Mouse (Mus musculus) liver, embryonic 13.5 days (tissue): ENCODE results near the gene Dnase2a. TPM values are rescaled to one million over a fixed set of nuclear protein-coding genes. Genes with fewer than 3 reads are reported as not detected.

Experiments used
- ATAC-seq: fragments of 200-750 bp; cut with Nextera tagmentation; 2 replicates; pipeline ENCODE4 v1.8.0; 2017; ENCODE audit warnings: low read depth, mild to moderate bottlenecking, moderate number of reproducible peaks, moderate library complexity
- DNase-seq: peaks from one replicate; pipeline ENCODE4 v3.0.0; 2022
- H3K27ac ChIP-seq: fragments of 300-500 bp; sonication (generic); 2 replicates; pipeline ENCODE4 v1.5.1; 2015; ENCODE audit warnings: moderate library complexity, mild to moderate bottlenecking, inconsistent platforms
- H3K27me3 ChIP-seq: fragments of 300-500 bp; sonication (generic); 2 replicates; pipeline ENCODE4 v1.6.1; 2015; ENCODE audit warnings: mild to moderate bottlenecking, inconsistent platforms
- H3K36me3 ChIP-seq: fragments of 300-500 bp; sonication (generic); 2 replicates; pipeline ENCODE4 v1.6.1; 2015; ENCODE audit warnings: mild to moderate bottlenecking, inconsistent platforms
- H3K4me1 ChIP-seq: fragments of 300-500 bp; sonication (generic); replicated peaks from 2 replicates; pipeline ENCODE4 v1.6.1; 2015; ENCODE audit warnings: inconsistent platforms
- H3K4me2 ChIP-seq: fragments of 300-500 bp; sonication (generic); 2 replicates; pipeline ENCODE4 v1.6.1; 2015; ENCODE audit warnings: inconsistent platforms, mild to moderate bottlenecking, moderate library complexity
- H3K4me3 ChIP-seq: fragments of 300-500 bp; sonication (generic); replicated peaks from 2 replicates; pipeline ENCODE4 v1.5.1; 2015; ENCODE audit warnings: mild to moderate bottlenecking, inconsistent platforms
- H3K9ac ChIP-seq: fragments of 300-500 bp; sonication (generic); 2 replicates; pipeline ENCODE4 v1.6.1; 2015; ENCODE audit warnings: mild to moderate bottlenecking, inconsistent platforms
- H3K9me3 ChIP-seq: fragments of 300-500 bp; sonication (generic); replicated peaks from 2 replicates; pipeline ENCODE4 v1.6.1; 2016; ENCODE audit warnings: inconsistent platforms
- WGBS: fragments of 180-500 bp; shearing (Covaris S2); methylation state at CpG from one replicate; pipeline ENCODE4 v1.1.7; 2015; ENCODE audit not compliant: insufficient replicate concordance; 5-methylcytosine and 5-hydroxymethylcytosine counted together
- polyA plus RNA-seq: library from polyadenylated mRNA; unstranded; fragments of >200 nt; fragmentation: Nextera tagmentation; extraction: Ambion mirVana; gene quantifications from 2 replicates; pipeline ENCODE4 v1.2.1, GENCODE M21; 2015

Dnase2a gene
- polyA plus RNA-seq, 1 experiment from 2014 or later = 10.4 TPM

DNA sequence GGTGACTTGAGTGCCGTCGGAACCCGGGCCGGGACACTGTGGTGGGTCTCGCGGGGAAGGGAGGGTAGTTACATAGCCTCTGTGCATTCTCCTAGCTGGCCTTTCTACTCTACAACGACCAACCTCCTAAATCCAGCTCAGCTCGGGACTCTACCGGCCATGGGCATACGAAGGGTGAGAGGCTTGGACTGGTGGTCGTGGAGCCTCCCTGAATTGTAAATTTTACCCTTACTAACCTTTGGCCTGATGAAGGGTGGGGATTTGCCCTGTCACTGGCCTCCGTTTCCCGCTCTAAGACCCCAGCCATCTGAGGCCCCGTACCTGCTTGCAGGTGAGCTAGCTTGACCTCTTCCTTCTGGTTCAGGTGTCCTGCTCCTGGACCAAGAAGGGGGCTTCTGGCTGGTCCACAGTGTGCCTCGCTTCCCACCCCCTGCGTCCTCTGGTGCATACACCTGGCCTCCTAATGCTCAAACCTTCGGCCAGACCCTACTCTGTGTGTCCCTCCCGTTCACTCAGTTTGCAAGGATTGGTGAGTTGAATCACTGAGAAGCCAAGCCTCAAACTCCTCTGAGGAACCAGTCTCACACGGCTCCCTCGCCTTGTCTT, 905 bp downstream of the Dnase2a start:
- H3K36me3 ChIP-seq = peaks cover 44% of the 10 kb centered on the region
- DNase-seq (no peak), ATAC-seq (no peak)
- peak overlapping the region; percentile 91 for H3K27ac ChIP-seq
- H3K9ac ChIP-seq = peak overlapping the region; percentile 90
- 39% methylated on average over 20 of the region's 20 CpGs for WGBS
- peak overlapping the region; percentile 94 for H3K4me2 ChIP-seq
- peaks cover 29% of the 10 kb centered on the region for H3K27me3 ChIP-seq
- H3K4me3 ChIP-seq = peak overlapping the region; percentile 74
- H3K4me1 ChIP-seq = peaks cover 80% of the 10 kb centered on the region
- H3K9me3 ChIP-seq = no peaks in the 10 kb centered on the region

DNA sequence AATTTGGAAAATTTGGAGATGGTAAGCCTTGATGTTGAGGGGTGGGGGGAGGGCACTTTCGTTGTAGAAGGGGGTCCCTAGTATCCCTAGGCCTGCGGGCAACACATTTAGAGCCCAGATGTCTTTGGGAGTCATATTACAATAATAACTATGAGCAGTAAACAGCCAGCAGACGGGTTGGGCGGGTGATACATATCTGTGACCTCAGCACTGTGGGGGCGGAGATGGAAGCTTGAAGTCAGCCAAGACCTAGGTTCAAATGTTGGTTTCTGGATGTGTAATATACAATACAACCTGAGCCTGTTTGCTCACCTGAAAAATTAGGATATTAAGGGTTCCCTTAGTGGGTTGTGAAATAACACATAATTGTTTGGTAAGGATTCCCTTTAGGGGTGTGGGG, 1.6 kb downstream of the Dnase2a start:
- DNase-seq (peak; percentile 23), ATAC-seq (no peak)
- Histone ChIP-seq H3K27me3 (peaks cover 29% of the 10 kb centered on the region), H3K9ac (peak overlapping the region; percentile 90), H3K9me3 (no peaks in the 10 kb centered on the region), H3K36me3 (peaks cover 37% of the 10 kb centered on the region), H3K4me3 (peak overlapping the region; percentile 74), H3K27ac (peak overlapping the region; percentile 91), H3K4me1 (peaks cover 73% of the 10 kb centered on the region), H3K4me2 (peak overlapping the region; percentile 94)
- WGBS = 53% methylated on average over 5 of the region's 5 CpGs

DNA sequence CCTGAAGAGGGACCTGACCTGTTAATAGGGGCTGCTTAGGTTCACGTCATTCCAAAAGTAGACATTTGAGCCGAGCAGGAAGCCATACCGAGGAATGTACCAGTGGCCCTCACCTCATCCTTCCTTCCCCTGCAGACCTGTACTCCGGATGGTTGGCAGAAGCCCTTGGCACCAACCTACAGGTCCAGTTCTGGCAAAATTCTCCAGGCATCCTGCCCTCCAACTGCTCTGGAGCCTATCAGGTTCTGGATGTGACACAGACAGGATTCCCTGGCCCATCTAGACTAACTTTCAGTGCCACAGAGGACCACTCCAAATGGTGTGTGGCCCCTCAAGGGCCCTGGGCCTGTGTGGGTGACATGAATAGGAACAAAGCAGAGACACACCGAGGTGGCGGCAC, 2.2 kb downstream of the Dnase2a start:
- DNase-seq (no peak), ATAC-seq (no peak)
- Histone ChIP-seq H3K9ac (no peak overlapping the region; the same call in 1 of the 2 replicates), H3K27ac (0 out of 2 replicates have a peak overlapping the region, but pooled peaks have one; percentile 12), H3K36me3 (peaks cover 31% of the 10 kb centered on the region), H3K4me2 (peak overlapping the region; percentile 94), H3K27me3 (peaks cover 33% of the 10 kb centered on the region), H3K9me3 (no peaks in the 10 kb centered on the region), H3K4me1 (peaks cover 67% of the 10 kb centered on the region), H3K4me3 (no peak overlapping the region)
- 81% methylated on average over 6 of the region's 6 CpGs for WGBS

DNA sequence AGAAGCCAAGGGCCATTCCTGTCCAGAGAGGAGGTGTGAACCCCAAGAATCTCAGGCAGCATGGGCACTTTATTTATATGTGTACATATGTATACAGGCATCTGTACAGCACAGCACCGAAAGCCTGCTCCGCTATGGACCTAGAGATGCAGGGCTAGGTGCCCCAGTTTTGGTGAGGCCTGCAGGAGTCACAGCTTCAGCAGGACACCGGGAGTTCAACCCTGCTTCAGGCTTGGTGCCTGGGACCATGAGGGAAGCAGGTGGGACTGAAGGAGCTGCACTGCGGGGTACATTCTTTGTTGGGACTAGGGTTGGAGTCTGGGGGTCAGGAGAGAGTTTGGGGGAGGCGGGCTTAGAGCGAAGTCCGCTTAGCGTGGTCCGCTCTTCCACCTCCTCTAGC, 3.5 kb downstream of the Dnase2a start:
- ATAC-seq = no peak
- 89% methylated on average over 9 of the region's 9 CpGs for WGBS
- Histone ChIP-seq H3K4me3 (0 out of 2 replicates have a peak overlapping the region, but pooled peaks have one; percentile 54), H3K9ac (0 out of 2 replicates have a peak overlapping the region, but pooled peaks have one; percentile 68), H3K9me3 (no peaks in the 10 kb centered on the region), H3K4me2 (peak overlapping the region; percentile 88; the same call in 1 of the 2 replicates), H3K27me3 (peaks cover 44% of the 10 kb centered on the region), H3K4me1 (peaks cover 60% of the 10 kb centered on the region), H3K27ac (no peak overlapping the region), H3K36me3 (peaks cover 18% of the 10 kb centered on the region)
- DNase-seq = no peak

DNA sequence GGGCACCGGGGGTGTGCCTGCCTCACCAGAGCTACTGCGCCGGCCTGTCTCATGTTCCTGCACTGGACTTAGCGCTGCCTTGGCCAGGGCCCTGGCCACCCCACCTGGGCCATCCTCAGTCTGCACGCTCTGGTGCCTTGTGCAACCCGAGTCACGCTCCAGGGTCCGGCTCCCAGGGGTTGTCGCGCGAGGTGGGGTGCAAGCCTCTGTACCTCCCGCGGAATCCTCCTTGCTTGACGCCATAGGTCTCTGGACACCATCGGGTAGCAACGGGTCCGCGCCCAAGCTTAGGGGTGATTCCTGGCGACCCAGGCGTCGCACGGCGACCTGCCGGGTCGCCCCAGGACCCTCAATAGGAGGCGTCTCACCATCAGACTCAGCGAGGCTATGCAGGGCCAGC, 4.0 kb downstream of the Dnase2a start:
- peak overlapping the region; percentile 68 for H3K9ac ChIP-seq
- DNase-seq (no peak), ATAC-seq (no peak)
- 30% methylated on average over 27 of the region's 27 CpGs for WGBS
- H3K4me1 ChIP-seq = peaks cover 55% of the 10 kb centered on the region
- H3K9me3 ChIP-seq = no peaks in the 10 kb centered on the region
- H3K36me3 ChIP-seq = peaks cover 12% of the 10 kb centered on the region
- H3K27me3 ChIP-seq = peaks cover 49% of the 10 kb centered on the region
- peak overlapping the region; percentile 50; the same call in 1 of the 2 replicates for H3K27ac ChIP-seq
- H3K4me3 ChIP-seq = peak overlapping the region; percentile 54
- H3K4me2 ChIP-seq = peak overlapping the region; percentile 88

DNA sequence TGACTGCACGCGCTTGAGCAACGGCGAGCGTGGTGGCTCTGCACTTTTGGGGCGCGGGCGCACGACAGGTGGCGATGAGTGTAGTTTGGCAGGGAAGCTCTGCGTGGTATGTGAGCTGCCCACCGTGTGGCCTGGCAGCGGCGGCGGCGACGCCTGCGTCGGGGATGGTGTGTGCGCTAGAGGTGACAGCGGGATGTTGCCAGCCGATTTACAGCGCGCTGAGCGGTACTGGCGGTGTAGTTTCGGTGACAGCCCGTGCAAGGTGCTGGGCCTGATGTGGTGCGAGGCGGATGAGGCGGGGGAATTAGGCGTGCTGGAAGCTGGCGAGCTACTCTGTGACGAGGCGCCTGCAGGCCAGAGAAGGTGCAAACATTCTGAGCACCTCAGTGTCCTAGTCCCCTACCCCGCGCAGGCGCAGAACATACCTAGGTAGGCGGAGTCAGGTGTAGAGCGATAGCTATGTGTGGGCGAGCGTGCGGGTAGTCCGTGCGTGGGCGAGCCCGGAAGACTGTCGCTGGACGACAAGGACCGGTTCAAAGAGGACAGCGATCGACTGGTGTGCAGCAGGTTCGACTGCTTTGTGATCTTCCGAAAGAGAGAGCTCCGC, 4.6 kb downstream of the Dnase2a start:
- Histone ChIP-seq H3K4me2 (peak overlapping the region; percentile 88), H3K27ac (peak overlapping the region; percentile 50), H3K36me3 (peaks cover 9% of the 10 kb centered on the region), H3K4me1 (peaks cover 50% of the 10 kb centered on the region), H3K9me3 (no peaks in the 10 kb centered on the region), H3K4me3 (peak overlapping the region; percentile 54), H3K9ac (peak overlapping the region; percentile 68), H3K27me3 (peaks cover 55% of the 10 kb centered on the region)
- 1% methylated on average over 55 of the region's 55 CpGs for WGBS
- peak; percentile 63 for ATAC-seq
- peak; percentile 82 for DNase-seq

DNA sequence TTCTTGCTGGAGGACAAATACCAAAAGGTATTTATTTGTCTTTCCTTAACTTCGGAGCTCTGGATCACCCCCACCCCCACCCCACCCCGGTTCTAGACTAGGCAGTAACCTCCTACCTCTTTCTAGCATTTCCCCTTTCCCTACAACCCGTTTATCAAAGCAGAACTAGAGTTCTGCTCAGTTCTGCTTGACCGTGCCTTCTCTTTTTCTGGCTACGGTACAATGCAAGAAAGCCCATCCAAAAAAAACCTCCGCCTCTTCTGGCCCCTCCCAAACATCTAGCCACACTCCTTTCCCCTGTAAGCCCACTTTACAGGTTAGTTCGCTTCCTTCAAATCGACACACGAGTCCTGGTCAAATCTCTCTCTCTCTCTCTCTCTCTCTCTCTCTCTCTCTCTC, 5.1 kb downstream of the Dnase2a start:
- WGBS = 5% methylated on average over 9 of the region's 9 CpGs
- Histone ChIP-seq H3K9me3 (no peaks in the 10 kb centered on the region), H3K27me3 (peaks cover 60% of the 10 kb centered on the region), H3K4me3 (peak overlapping the region; percentile 54), H3K27ac (peak overlapping the region; percentile 35), H3K4me2 (peak overlapping the region; percentile 88), H3K9ac (peak overlapping the region; percentile 68), H3K4me1 (peaks cover 47% of the 10 kb centered on the region), H3K36me3 (peaks cover 9% of the 10 kb centered on the region)
- ATAC-seq (no peak), DNase-seq (no peak)

DNA sequence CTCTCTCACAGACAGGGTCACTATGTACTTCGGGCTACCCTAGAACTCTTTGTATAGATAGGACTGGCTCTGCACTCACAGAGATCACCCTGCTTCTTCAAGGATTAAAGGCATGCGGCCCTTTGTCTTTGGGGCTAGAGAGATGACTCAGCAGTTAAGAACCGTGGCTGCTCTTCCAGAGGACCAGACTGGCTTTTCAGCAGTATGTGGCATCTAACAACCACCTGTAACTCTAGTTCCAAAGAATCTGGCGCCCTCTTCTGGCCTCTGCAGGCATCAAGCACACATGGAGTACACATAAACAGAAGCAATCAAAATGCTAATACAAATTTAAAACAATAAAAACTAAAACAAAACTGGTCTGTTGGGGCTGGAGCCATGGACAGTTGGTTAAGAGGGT, 5.6 kb downstream of the Dnase2a start:
- Histone ChIP-seq H3K9ac (no peak overlapping the region), H3K4me2 (peak overlapping the region; percentile 88), H3K27me3 (peaks cover 65% of the 10 kb centered on the region), H3K9me3 (no peaks in the 10 kb centered on the region), H3K36me3 (peaks cover 9% of the 10 kb centered on the region), H3K27ac (peak overlapping the region; percentile 35; the same call in 1 of the 2 replicates), H3K4me1 (peaks cover 43% of the 10 kb centered on the region), H3K4me3 (peak overlapping the region; percentile 54)
- 24% methylated on average over 4 of the region's 4 CpGs for WGBS
- DNase-seq (peak; percentile 72), ATAC-seq (peak; percentile 27; the same call in 1 of the 2 replicates)

DNA sequence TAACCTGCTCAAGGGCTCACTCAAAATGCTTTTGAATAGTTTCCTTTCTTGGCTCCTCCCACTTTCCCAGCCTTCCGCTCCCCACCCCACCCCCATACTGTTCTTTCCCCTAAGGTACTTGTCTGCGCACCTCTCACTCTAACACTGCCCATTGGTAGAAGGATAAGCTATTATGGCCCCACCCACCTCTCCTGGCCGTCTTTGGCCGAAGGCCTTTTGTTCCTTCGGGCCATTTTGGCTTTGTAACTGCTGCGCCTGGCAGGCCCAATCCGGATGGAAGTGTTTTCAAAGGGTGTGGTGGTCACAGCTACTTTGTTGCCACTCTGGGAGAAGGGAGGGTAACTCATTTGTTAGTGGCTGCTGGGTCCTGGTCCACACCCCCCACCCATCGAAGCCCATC, 6.9 kb downstream of the Dnase2a start:
- Histone ChIP-seq H3K27me3 (peaks cover 77% of the 10 kb centered on the region), H3K4me1 (peaks cover 30% of the 10 kb centered on the region)
- 81% methylated on average over 8 of the region's 8 CpGs for WGBS

DNA sequence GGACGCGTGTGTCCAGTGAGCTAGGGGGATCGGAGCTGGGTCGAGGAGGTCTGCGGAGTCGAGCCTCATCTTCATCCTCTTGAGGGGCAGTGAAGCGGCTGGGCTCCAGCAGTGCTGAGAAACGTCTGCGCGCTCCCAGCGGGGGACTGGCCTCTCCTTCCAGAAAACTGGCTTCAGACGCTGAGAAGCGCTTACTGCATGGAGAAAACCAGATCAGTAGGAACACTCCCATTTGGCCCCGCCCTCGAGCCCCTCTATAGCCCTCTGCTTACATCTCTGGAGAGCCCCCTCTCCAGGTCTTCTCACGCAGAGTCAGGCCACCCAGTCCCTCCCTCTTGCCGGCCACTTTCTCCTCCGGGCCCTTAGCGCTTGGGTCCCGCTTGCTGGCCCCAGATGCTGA, 9.4 kb downstream of the Dnase2a start:
- 27% methylated on average over 20 of the region's 20 CpGs for WGBS
- H3K4me1 ChIP-seq = peaks cover 21% of the 10 kb centered on the region
- no peak for ATAC-seq
- no peak overlapping the region for H3K9ac ChIP-seq
- no peak overlapping the region for H3K4me3 ChIP-seq
- DNase-seq = no peak
- no peaks in the 10 kb centered on the region for H3K36me3 ChIP-seq
- H3K27me3 ChIP-seq = peaks cover 60% of the 10 kb centered on the region
- no peaks in the 10 kb centered on the region for H3K9me3 ChIP-seq
- no peak overlapping the region for H3K4me2 ChIP-seq
- no peak overlapping the region for H3K27ac ChIP-seq

More for the DNA sequence above, 6.9 kb downstream of the Dnase2a start:
- Histone ChIP-seq H3K36me3 (peaks cover 7% of the 10 kb centered on the region), H3K9ac (no peak overlapping the region), H3K4me2 (no peak overlapping the region), H3K4me3 (no peak overlapping the region), H3K9me3 (no peaks in the 10 kb centered on the region), H3K27ac (no peak overlapping the region)
- DNase-seq = no peak
- no peak for ATAC-seq

DNA sequence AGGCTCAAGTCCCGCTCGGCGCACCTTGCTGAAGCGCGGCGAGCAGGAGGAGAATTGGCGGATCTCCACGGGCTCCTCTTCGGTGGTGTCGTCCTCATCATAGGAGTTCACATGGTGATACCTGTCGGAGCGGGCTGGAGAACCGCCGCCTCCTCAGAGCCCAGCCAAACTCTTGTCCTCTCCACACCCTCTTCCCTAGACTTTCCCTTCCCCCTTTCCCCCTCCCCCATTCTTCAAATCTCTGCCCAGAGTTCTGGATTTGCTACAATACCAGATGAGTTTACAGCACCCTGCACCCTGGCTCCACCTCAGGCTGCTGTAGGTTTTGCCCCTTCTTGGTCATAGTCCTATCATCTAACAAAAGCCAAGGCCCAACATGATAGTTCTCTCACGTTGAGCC, 10.3 kb downstream of the Dnase2a start:
- no peak overlapping the region for H3K4me2 ChIP-seq
- H3K9me3 ChIP-seq = no peaks in the 10 kb centered on the region
- WGBS = 73% methylated on average over 15 of the region's 15 CpGs
- H3K4me1 ChIP-seq = peaks cover 12% of the 10 kb centered on the region
- H3K9ac ChIP-seq = no peak overlapping the region
- DNase-seq = no peak
- H3K27me3 ChIP-seq = peaks cover 61% of the 10 kb centered on the region
- no peak overlapping the region for H3K27ac ChIP-seq
- no peak for ATAC-seq
- no peak overlapping the region for H3K4me3 ChIP-seq
- H3K36me3 ChIP-seq = no peaks in the 10 kb centered on the region
